Comparison of ENCODE assay signal across 8 mouse cellular contexts in the genomic region with DNA sequence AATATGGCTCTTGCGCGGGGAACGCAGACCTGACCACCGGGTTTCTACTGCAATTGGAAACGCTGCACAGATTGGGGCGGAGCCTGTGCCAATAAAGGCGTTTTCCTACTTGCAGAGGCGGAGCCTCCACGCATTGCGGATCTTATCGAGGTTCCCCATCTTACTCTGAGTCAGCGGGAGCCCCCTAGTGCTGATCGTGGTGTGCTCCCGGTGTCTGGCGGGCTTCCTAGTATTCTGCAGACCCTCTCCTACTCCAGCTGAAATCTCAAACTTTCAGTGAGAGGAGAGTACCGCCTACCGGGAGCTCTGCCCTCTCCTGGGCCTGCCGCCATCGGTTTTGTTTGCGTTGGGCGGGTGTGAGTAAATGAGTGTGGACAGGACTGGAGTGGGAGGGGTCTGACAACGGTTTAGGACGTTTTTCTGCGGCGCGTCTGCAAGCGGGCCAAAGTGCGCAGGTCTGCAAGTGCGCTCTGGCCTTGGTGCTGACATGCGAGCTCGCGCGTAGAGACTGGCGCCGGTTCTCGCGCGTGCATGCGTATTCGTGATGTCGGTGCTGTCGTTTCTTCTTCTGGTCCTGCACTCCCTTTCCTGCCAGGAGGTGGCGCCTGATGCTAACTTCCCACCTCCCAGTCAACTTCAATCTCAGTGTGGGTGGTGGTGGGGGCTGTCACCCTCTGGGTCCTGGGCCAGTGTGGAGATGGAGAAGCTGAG. TPM values are rescaled to one million over a fixed set of nuclear protein-coding genes. Genes with fewer than 3 reads are reported as not detected.
DNase-seq lines count a peak whose midpoint lies in the region; ATAC-seq lines count a peak whose summit lies in the region.

No protein-coding gene starts in this region.

- under 1% methylated on average over 43 of the region's 43 CpGs for WGBS in hindbrain, embryonic 11.5 days
- WGBS in lung, embryonic 16.5 days = under 1% methylated on average over 43 of the region's 43 CpGs

- ATAC-seq in hindbrain, embryonic 11.5 days (ENCODE audit: low FRiP score) = peak; percentile 75
- ATAC-seq in lung, embryonic 16.5 days (ENCODE audit: low read depth) = peak; percentile 94

- peak overlapping the region; percentile 52 for H3K9ac ChIP-seq in hindbrain, embryonic 11.5 days (ENCODE audit: low read depth, low read length)
- H3K9ac ChIP-seq in lung, embryonic 16.5 days (ENCODE audit: low read length) = no peak overlapping the region

- no peaks in the 10 kb centered on the region for H3K9me3 ChIP-seq in hindbrain, embryonic 11.5 days (ENCODE audit: control insufficient read depth, low read length)
- no peaks in the 10 kb centered on the region for H3K9me3 ChIP-seq in lung, embryonic 16.5 days (ENCODE audit: control insufficient read depth, low read length)

- H3K27me3 ChIP-seq in hindbrain, embryonic 11.5 days (ENCODE audit: control insufficient read depth, insufficient read depth, low read length) = peaks cover 5% of the 10 kb centered on the region; the same call in 1 of the 2 replicates
- peaks cover 15% of the 10 kb centered on the region for H3K27me3 ChIP-seq in lung, embryonic 16.5 days (ENCODE audit: control insufficient read depth, insufficient read depth, low read depth, low read length)

- peak overlapping the region; percentile 81 for H3K27ac ChIP-seq in hindbrain, embryonic 11.5 days (ENCODE audit: low read depth, low read length)
- no peak overlapping the region for H3K27ac ChIP-seq in lung, embryonic 16.5 days (ENCODE audit: low read length)

- peak overlapping the region; percentile 68 for H3K4me2 ChIP-seq in hindbrain, embryonic 11.5 days (replicated peaks; ENCODE audit: low read depth, low read length)
- H3K4me2 ChIP-seq in lung, embryonic 16.5 days (ENCODE audit: low read depth, low read length) = peak overlapping the region; percentile 67

- peak overlapping the region; percentile 37 for H3K4me3 ChIP-seq in hindbrain, embryonic 11.5 days (ENCODE audit: low read depth, low read length)
- H3K4me3 ChIP-seq in lung, embryonic 16.5 days (ENCODE audit: low read length) = peak overlapping the region; percentile 46

- peak; percentile 99 for DNase-seq in R1 (ENCODE audit: low read depth, low spot score)
- DNase-seq in cerebellum, postnatal 10 days = peak; percentile 97 to 98
- peak; percentile 86 to 89 for DNase-seq in frontal cortex, postnatal 10 days (ENCODE audit: low spot score in 2 of 2)
- peak; percentile 95 for DNase-seq in hindbrain, embryonic 11.5 days (ENCODE audit: low spot score)
- peak; percentile 93 for DNase-seq in layer of hippocampus, postnatal 10 days (ENCODE audit: low spot score in 2 of 2)
- DNase-seq in ovary, adult 18-20 months (ENCODE audit: low spot score) = peak; percentile 62
- DNase-seq in thymus, postnatal 14 days = peak; percentile 43

- H3K36me3 ChIP-seq in hindbrain, embryonic 11.5 days (ENCODE audit: control insufficient read depth, insufficient read depth, low read length) = no peaks in the 10 kb centered on the region
- H3K36me3 ChIP-seq in lung, embryonic 16.5 days (ENCODE audit: control insufficient read depth, insufficient read depth, low read length) = no peaks in the 10 kb centered on the region

- peaks cover 6% of the 10 kb centered on the region; the same call in 1 of the 2 replicates for H3K4me1 ChIP-seq in hindbrain, embryonic 11.5 days (replicated peaks; ENCODE audit: control insufficient read depth, insufficient read depth, low read length)
- peaks cover 11% of the 10 kb centered on the region for H3K4me1 ChIP-seq in lung, embryonic 16.5 days (replicated peaks; ENCODE audit: control insufficient read depth, insufficient read depth, low read length)

RNA-seq across cellular contexts. Expression of a gene that starts 8.2 kb away (rescaled TPM):
- polyA plus RNA-seq in hindbrain, embryonic 11.5 days (2014; fragmentation: Nextera tagmentation; extraction: Ambion mirVana) = 2.3 and 2.5 TPM in 2 replicates
- 100 to 1,000 TPM; 503 to 525 TPM for total RNA-seq in layer of hippocampus, postnatal 10 days (2021)
- polyA plus RNA-seq in lung, embryonic 16.5 days (2015; fragmentation: Nextera tagmentation; extraction: Ambion mirVana) = 0.31 TPM in 1 of 2 replicates, not detected in the other

RNA-seq across cellular contexts. Expression of a gene that starts 8.5 kb away (rescaled TPM):
- polyA plus RNA-seq in hindbrain, embryonic 11.5 days (2014; fragmentation: Nextera tagmentation; extraction: Ambion mirVana) = 7.5 and 11.2 TPM in 2 replicates
- 100 to 1,000 TPM; 204 TPM for total RNA-seq in layer of hippocampus, postnatal 10 days (2021)
- polyA plus RNA-seq in lung, embryonic 16.5 days (2015; fragmentation: Nextera tagmentation; extraction: Ambion mirVana) = 0.05 and 0.16 TPM in 2 replicates

RNA-seq across cellular contexts. Expression of a gene that starts 25.6 kb away (rescaled TPM):
- not detected in 2 replicates for polyA plus RNA-seq in hindbrain, embryonic 11.5 days (2014; fragmentation: Nextera tagmentation; extraction: Ambion mirVana)
- total RNA-seq in layer of hippocampus, postnatal 10 days (2021) = not detected
- polyA plus RNA-seq in lung, embryonic 16.5 days (2015; fragmentation: Nextera tagmentation; extraction: Ambion mirVana) = not detected in 2 replicates

RNA-seq across cellular contexts. Expression of a gene that starts 31.0 kb away (rescaled TPM):
- polyA plus RNA-seq in hindbrain, embryonic 11.5 days (2014; fragmentation: Nextera tagmentation; extraction: Ambion mirVana) = 12.0 and 13.2 TPM in 2 replicates
- total RNA-seq in layer of hippocampus, postnatal 10 days (2021) = 10 to 100 TPM; 85.6 to 92.1 TPM
- 19.6 and 21.0 TPM in 2 replicates for polyA plus RNA-seq in lung, embryonic 16.5 days (2015; fragmentation: Nextera tagmentation; extraction: Ambion mirVana)

RNA-seq across cellular contexts. Expression of a gene that starts 56.9 kb away (rescaled TPM):
- polyA plus RNA-seq in hindbrain, embryonic 11.5 days (2014; fragmentation: Nextera tagmentation; extraction: Ambion mirVana) = not detected in 2 replicates
- under 1 TPM; 0.16 to 0.20 TPM for total RNA-seq in layer of hippocampus, postnatal 10 days (2021)
- 0.30 TPM in 1 of 2 replicates, not detected in the other for polyA plus RNA-seq in lung, embryonic 16.5 days (2015; fragmentation: Nextera tagmentation; extraction: Ambion mirVana)

Comparison
In these comparisons a context has a peak if more than half of its experiments do, and no peak if none do; other contexts are left out.
1. DNase-seq: peak in every context shown above with its lines; median percentile 99 in R1; 98 in cerebellum, postnatal 10 days; 95 in hindbrain, embryonic 11.5 days; 93 in layer of hippocampus, postnatal 10 days; 88 in frontal cortex, postnatal 10 days; 62 in ovary, adult 18-20 months; 43 in thymus, postnatal 14 days.